Mouse (Mus musculus) small intestine, adult 2 months (tissue): Measurements from ENCODE around the gene Tceal5.

ENCODE experiments used
- CTCF ChIP-seq: fragments of 200-500 bp; IDR thresholded peaks from 2 replicates; pipeline ENCODE4 v1.5.1; 2012; ENCODE audit warnings: low read depth, mild to moderate bottlenecking, control low read depth, inconsistent platforms, low read length, moderate library complexity, mixed read lengths; ENCODE audit not compliant: insufficient replicate concordance, insufficient read length; ENCODE audit errors: extremely low read depth
- POLR2A ChIP-seq: fragments of 200-500 bp; IDR thresholded peaks from 2 replicates; pipeline ENCODE4 v1.6.1; 2012; ENCODE audit warnings: low read depth, mild to moderate bottlenecking, control low read depth, inconsistent platforms, low read length, moderate library complexity

GRCm38 (mm10) chrX:136203257-136203656 lies 419 bp downstream of the Tceal5 start:
- TF ChIP-seq CTCF: no peak
- no peak for TF ChIP-seq POLR2A
